Mouse (Mus musculus): ENCODE measurements around the gene Rora. TPM values are rescaled to one million over a fixed set of nuclear protein-coding genes. Genes with fewer than 3 reads are reported as not detected.

The Rora gene
- total RNA-seq (2023): 2.4 and 4.0 TPM in 2 replicates

DNA sequence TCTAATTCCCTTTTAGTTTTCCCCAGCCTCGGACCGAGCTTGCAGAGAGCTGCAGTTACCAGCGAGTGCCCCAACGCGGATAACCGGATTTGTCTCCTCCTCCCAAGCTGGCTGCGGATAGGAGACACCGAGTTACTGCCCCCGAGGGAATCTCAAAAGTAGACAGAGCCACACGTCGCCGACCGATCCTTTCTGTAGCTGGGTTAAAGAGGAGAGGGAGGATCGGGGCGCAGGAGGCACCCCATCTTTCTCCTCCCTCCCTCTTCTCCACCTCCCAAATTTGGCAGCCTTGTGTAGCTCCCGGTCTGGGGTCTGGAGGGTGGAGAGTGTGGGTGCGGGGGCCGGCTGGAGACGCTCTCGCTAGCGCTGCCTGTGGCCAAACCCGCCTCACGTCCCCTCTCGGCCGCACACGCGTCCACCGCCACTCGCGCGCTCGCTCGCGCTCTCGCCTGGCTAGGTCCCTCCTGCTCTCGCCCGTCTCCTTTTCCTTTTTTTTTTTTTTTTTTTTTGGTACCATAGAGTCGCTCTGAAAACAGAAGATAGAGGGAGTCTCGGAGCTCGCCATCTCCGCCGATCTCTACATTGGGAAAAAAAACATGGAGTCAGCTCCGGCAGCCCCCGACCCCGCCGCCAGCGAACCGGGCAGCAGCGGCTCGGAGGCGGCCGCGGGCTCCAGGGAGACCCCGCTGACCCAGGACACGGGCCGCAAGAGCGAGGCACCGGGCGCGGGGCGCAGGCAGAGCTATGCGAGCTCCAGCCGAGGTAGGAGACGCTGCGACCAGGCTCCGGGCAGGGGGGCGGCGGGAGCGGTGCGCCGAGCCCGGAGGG is at the start of gene Rora:
Gene Rora (plus strand): TSS at position 576 of the 828 bp plus-strand sequence.

DNA sequence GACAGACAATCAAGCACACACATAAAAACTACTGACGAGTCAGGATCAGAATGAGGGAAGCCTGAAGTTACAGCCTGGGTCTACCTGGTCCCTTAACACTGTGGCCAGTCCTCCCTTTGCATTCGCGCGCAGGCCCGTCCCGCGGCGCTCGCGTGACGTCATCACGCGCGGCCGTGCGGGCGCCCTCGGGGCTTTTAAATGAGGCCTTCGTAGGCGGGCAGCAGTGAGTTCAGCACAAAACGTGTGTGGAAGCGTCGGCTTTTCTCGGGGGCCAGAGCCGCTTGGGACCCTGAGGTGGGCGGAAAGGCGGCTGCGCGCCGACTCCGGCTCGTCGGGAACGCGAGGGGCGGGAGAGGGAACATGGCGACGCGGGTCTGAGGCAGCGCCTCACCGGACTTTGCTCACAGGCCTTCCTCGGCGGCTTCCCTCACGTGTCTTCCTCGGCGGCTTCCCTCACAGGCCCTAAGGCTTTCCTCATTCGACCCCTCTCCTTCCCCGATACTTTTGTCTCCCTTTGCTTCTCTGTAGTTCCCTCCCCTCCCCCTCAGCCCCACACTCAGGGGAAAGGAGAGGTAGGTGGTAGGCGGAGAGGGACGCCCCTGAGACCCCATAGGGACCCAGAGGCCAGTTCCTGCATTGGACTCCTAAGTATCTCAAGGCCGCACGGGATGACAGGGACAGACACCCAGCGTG is 744.3 kb downstream of the Rora start, which contains the start of gene Ice2:
Gene Ice2 (plus strand): TSS at position 147 of the 693 bp plus-strand sequence.

All from neutrophil, adult 65 days (primary cell).